Mouse (Mus musculus) regulatory T cell (primary cell): ENCODE results near the gene Myo9b.
"Not testable (repeated sequence)": the region's sequence is repeated elsewhere in the genome, so short reads cannot be mapped to it uniquely, and the experiment has no call there.

Experiments
- in situ Hi-C: fragments of 300-600 bp; cut with MboI, MseI; formaldehyde crosslinking; loops from one replicate; pipeline ENCODE4 v1.15.1; 2025; ENCODE audit warnings: high pct_unique_total_duplicates

The Myo9b gene

DNA sequence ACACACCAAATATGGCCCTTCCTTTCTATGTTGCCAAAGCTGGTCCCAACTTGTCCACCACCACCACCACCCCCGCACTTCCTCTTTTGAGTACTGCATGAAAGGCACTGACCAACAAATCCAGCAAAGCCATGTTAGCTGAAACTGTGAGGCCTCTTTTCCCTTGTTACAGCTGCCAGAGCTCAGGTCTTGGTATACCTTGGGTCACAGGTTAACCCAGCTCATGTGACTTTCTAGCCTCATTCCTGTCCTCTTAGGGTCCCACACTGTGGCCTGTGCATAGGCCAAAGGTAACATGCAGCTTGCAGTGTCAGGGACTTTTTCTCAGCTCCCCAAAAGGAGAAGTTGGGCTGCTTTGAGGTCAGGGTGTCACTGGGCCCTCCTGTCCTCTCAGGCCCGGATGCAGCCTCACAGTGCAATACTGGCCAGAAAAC is 23.7 kb downstream of the Myo9b start:
- in situ Hi-C loops: no loop called here

- in situ Hi-C loops: no loop called here
Measured at GRCm38 (mm10) chr8:71296784-71297183, 24.3 kb downstream of the Myo9b start.

DNA sequence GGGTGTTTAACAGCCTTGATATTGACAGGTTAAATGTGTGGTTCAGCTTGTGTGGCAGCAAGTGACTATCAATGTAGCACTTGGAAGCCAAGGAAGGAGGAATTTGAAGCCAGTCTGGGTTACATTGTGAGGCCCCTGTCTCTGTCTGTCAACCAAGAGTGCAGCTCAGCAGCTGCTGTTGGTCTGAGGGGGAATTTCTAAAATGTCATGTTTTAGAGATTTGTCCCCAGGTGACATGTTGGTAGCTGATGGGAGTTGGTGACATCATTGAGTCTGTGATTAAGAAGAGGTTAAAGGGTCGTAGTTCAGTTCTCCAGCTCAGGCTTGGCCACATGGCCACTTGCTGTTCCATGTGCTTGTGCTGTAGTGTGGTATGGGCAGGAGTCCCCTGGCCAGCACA is 24.9 kb downstream of the Myo9b start:
- in situ Hi-C loops: no loop called here

GRCm38 (mm10) chr8:71299716-71300115 is 27.2 kb downstream of the Myo9b start:
- in situ Hi-C loops: no loop called here

DNA sequence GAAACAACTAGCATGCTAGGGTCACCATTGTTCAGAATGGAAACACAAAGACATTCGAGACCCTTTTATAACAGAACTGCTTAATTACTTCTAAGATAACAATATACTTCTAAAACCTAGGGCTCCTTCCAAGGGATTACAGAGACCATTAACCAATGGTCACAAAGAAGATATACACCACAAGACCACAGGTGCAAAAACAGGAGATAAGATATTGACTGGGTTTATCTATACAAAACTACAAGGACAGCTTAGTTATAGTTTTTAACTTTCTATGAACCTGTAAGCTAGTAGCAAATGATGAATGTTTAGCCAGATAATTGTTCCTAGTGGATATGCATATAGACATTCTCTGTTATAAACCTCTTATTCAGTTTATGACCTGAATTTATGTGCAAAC is 30.3 kb downstream of the Myo9b start:
- in situ Hi-C loops: no loop called here

DNA sequence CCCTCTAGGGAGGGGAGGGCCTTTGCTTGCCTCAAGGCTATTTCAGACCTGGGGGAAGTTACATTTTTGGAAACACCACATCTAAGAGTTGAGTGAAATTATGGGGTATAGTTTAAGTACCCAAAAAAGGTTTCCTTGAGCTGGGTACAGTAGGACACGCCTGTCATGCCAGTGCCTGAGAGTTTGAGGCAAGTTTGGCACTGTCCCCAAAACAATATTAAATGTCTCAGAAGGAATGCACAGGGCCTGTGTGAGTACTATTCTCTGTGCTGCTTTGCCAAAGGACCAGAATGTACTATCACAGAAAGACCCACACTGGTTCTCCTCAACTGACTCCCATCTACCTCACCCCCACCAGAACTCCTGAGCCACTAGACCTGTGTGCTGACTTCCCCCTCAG is 31.1 kb downstream of the Myo9b start:
- in situ Hi-C loops: no loop called here

GRCm38 (mm10) chr8:71305988-71306387 is 33.5 kb downstream of the Myo9b start:
- in situ Hi-C loops: no loop called here

GRCm38 (mm10) chr8:71307371-71307770 is 34.9 kb downstream of the Myo9b start:
- in situ Hi-C loops: no loop called here

DNA sequence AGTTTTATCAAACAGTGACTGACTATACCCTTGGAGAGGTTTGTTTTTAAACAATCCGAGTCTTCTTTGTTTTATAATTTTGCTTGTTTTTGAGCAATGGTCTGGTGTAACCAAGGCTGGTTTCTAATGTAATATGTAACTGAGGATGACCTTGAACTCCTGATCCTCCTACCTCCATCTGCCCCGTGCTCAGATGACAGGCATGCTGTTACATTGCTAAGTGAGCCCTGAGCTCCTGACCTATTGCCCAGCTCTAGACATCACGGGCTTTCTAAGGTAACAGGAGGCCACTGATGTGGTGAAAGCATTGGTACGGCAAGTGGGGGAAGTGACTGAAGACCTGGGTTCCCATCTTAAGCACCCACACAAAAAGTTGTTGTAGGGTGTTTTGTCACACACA is 35.4 kb downstream of the Myo9b start:
- in situ Hi-C loops: no loop called here

- in situ Hi-C loops: no loop called here
Measured at GRCm38 (mm10) chr8:71310446-71310845, 37.9 kb downstream of the Myo9b start.

DNA sequence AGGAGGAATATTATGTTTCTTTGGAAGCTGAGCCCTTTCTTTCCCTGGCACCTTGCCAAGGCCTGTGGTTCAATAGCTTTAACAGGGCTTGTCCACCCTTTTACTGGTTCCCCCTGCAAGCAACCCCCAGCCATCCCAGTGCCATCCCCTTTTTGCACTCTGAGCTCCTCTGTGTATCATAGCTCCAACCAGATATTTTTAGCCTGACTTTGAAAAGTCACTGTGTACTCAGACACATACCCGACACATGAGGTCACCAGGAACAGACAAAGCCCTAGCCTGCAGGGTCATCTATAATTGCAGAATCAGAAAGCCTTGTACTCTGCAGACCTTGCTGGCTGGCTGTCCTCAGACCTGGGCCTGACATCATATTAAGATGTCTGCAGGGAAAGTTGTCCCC is 40.2 kb downstream of the Myo9b start:
- in situ Hi-C loops: no loop called here

DNA sequence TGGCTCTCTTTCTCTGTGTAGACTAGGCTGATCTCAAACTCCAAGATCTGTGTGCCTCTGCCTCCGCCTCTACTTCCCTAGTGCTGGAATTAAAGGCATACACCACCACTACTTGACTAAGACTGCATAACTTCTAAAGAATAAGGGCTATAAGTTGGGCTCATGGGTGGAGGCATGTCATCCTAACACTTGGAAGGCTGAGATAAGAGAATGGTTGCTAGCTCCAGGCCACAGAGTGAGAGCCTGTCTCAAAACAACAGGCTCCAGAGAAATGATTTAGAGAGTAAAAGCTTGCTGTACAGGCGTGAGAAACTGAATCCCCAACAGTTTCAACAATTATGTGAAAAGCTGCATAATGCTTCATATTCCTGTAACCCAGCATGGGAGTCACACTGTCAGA is 41.4 kb downstream of the Myo9b start:
- in situ Hi-C loops: no loop called here

- in situ Hi-C loops: no loop called here
Measured at GRCm38 (mm10) chr8:71315972-71316371, 43.5 kb downstream of the Myo9b start.

- in situ Hi-C loops: no loop called here
Measured at GRCm38 (mm10) chr8:71316486-71317031, 44.0 kb downstream of the Myo9b start.

DNA sequence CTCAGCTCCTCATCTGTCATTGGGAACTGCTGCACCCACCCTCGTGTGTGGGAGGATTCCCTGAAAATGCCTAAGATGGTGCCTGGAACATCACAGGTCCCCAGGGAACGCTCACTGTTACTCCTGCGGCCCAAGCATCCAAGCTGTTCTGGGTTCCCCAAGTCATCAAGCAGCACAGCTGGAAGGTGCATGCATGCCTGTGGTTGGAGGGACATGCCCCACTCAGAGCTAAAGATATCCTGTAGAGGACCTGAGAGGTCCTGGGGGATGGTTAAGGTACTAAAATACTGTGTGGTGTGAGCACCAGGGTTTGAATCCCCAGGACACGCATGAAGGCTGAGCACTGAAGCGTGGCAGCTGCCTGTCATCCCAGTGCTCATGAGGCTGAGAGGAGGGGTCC is 46.1 kb downstream of the Myo9b start:
- in situ Hi-C loops: not testable (repeated sequence)

DNA sequence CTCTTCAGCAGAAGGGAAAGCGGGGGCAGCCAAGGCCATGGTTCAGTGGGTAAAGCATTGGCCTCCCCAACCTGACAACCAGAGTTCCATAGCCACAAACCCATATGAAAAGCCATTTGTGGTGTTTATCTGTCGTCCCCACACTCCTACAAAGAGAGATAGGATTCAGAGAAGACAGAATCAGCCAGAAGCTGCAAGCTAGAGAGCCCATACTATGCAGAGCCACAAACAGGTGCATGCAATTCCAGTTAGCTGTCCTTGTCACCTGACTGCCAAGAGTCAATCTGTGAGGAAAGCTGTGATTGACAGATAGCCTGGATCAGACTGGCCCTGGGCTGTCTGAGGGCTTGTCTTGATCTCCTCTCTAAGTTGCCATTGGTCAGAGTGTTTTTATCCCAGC is 47.2 kb downstream of the Myo9b start:
- in situ Hi-C loops: not testable (repeated sequence)

DNA sequence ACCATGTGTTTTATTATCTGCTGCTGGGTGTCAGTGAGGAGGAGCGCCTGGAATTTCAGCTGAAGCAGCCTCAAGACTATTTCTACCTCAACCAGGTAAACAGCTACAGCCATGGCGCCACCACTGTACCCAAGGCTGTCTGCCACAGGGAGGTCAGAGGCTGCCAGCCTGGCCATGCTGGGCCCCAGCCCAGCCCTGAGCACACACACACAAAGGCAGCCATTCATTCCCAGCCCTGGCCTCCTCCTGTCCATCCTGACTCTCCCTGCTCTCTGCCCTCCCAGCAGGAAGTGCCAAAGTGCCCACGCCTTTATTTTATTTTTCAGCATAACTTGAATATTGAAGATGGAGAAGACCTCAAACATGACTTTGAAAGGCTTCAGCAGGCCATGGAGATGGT is 50.4 kb downstream of the Myo9b start:
- in situ Hi-C loops: no loop called here

GRCm38 (mm10) chr8:71324848-71325247 is 52.3 kb downstream of the Myo9b start:
- in situ Hi-C loops: no loop called here

- in situ Hi-C loops: not testable (repeated sequence)
Measured at GRCm38 (mm10) chr8:71337834-71338233, 65.3 kb downstream of the Myo9b start.

- in situ Hi-C loops: no loop called here
Measured at GRCm38 (mm10) chr8:71340625-71341024, 68.1 kb downstream of the Myo9b start.

DNA sequence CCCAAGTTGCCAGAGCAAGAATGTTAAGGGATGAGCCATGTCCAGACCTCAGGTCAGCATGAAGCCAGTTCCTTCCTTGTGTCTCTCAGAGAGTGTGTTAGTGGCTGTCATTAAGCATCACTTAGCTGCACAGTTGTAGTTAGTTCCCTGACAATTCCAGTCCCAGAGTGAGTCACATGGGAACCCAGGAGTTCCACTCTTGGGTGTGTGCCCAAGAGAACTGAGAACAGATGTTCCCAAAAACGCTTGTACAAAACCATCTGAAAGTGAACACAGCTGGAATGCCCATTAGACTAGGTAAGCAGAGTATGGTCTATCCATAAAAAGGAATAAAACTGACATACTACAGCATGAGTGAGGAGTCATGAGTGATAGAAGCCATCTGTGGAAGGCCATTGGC is 74.1 kb downstream of the Myo9b start:
- in situ Hi-C loops: no loop called here

DNA sequence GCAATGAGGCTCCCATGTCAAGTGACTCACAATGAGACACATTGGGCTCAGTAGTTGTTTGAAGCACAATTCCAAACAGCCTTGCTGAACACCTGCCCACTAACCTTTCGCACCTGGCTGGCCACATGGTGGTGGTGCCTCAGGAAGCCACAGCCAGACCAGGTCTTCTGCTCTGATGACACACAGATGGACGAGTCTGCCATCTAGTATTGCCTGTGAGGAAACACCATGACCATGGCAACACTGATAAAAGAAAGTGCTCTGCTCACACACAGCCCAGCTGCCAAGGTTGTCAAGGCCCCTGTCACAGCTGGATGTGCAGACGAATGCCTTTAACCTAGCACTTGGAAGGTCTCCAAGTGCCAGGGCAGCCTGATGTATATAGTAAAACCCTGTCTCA is 78.6 kb downstream of the Myo9b start:
- in situ Hi-C loops: no loop called here

DNA sequence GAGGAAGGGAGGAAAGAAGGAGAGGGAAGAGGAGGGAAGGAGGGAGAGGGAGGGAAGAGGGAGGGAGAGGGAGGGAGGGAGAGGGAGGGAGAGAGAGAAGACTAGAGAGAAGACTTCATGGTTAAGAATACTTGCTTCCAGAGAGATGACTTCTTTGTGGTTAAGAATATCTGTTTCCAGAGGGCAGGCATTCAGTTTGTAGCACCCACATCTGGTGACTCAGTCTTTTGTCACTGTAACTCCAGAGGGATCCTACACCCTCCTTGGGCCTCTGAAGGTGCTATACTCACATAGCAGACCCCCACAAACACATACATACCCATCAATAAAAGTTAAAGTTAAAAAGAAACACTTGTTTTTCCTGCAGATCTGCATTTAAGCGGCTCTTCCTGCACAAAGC is 79.0 kb downstream of the Myo9b start:
- in situ Hi-C loops: no loop called here

DNA sequence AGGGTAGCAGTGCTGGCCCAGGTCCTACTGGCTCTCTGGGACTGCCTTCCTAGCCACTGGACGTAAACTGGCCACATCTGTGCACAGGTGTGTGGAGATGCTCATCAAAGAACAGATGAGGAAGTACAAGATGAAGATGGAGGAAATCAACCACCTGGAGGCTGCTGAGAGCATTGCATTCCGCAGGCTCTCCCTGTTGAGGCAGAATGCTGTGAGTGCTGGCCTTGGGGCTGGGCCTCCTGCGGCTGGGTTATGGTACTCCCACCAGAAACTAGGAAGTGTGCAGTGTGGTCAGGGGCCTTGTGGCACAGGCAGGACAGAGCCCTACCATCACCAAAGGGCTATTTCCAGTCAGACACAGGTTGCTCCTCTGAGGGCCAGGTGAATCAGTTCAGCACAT is 85.5 kb downstream of the Myo9b start:
- in situ Hi-C loops: no loop called here
